Mouse (Mus musculus) limb, embryonic 11.5 days (tissue): ENCODE measurements around the gene Olfr808. TPM values are rescaled to one million over a fixed set of nuclear protein-coding genes. Genes with fewer than 3 reads are reported as not detected.

ENCODE experiments used
- ATAC-seq: fragments of 200-750 bp; cut with Nextera tagmentation; 2 replicates; pipeline ENCODE4 v1.8.0; 2017; ENCODE audit warnings: low read depth; ENCODE audit not compliant: insufficient number of reproducible peaks, low FRiP score, low TSS enrichment
- DNase-seq: peaks from one replicate; pipeline ENCODE4 v3.0.0-alpha.2; 2015; ENCODE audit warnings: low spot score
- H3K27ac ChIP-seq: fragments of 300-500 bp; sonication (generic); replicated peaks from 2 replicates; pipeline ENCODE4 v1.5.1; 2014; ENCODE audit warnings: low read depth, mild to moderate bottlenecking, low read length
- H3K27me3 ChIP-seq: fragments of 300-500 bp; sonication (generic); 2 replicates; pipeline ENCODE4 v1.6.1; 2014; ENCODE audit warnings: mild to moderate bottlenecking, low read length, mixed read lengths; ENCODE audit not compliant: control insufficient read depth, insufficient read depth
- H3K36me3 ChIP-seq: fragments of 300-500 bp; sonication (generic); 2 replicates; pipeline ENCODE4 v1.6.1; 2014; ENCODE audit warnings: mild to moderate bottlenecking, low read length, moderate library complexity, mixed read lengths; ENCODE audit not compliant: control insufficient read depth, insufficient read depth
- H3K4me1 ChIP-seq: fragments of 300-500 bp; sonication (generic); 2 replicates; pipeline ENCODE4 v1.6.1; 2014; ENCODE audit warnings: low read length, mixed read lengths; ENCODE audit not compliant: control insufficient read depth, insufficient read depth
- H3K4me2 ChIP-seq: fragments of 300-500 bp; sonication (generic); 2 replicates; pipeline ENCODE4 v1.6.1; 2014; ENCODE audit warnings: low read depth, mild to moderate bottlenecking, moderate library complexity; ENCODE audit not compliant: severe bottlenecking
- H3K4me3 ChIP-seq: fragments of 300-500 bp; sonication (generic); 2 replicates; pipeline ENCODE4 v1.5.1; 2014; ENCODE audit warnings: low read depth, low read length
- H3K9ac ChIP-seq: fragments of 300-500 bp; sonication (generic); 2 replicates; pipeline ENCODE4 v1.6.1; 2014; ENCODE audit warnings: mild to moderate bottlenecking, low read length
- H3K9me3 ChIP-seq: fragments of 300-500 bp; sonication (generic); 2 replicates; pipeline ENCODE4 v1.6.1; 2016; ENCODE audit warnings: low read length; ENCODE audit not compliant: control insufficient read depth
- WGBS: fragments of 180-500 bp; shearing (Covaris S2); extraction: QIAGEN DNeasy Blood & Tissue Kit; methylation state at CpG from one replicate; pipeline ENCODE4 v1.1.7; 2014; 5-methylcytosine and 5-hydroxymethylcytosine counted together
- polyA plus RNA-seq: library from polyadenylated mRNA; unstranded; fragments of >200 nt; fragmentation: Nextera tagmentation; extraction: Ambion mirVana; gene quantifications from 2 replicates; pipeline ENCODE4 v1.2.1, GENCODE M21; 2014

Olfr808 gene
- not detected in 2 replicates for polyA plus RNA-seq

- Histone ChIP-seq H3K27ac (no peak within 1 kb of the TSS), H3K9ac (no peak within 1 kb of the TSS), H3K27me3 (no peaks in the 10 kb centered on the region), H3K4me1 (no peaks in the 10 kb centered on the region), H3K4me3 (no peak within 1 kb of the TSS), H3K4me2 (no peak within 1 kb of the TSS), H3K9me3 (no peaks in the 10 kb centered on the region), H3K36me3 (no peaks in the 10 kb centered on the region)
- WGBS = 91% methylated on average over 1 of the region's 1 CpGs
- no peak for DNase-seq
- no peak for ATAC-seq
These were observed at the start of gene Olfr808 for GRCm38 (mm10) chr10:129765182-129765581. Olfr808 (plus strand) TSS chr10:129765482.

- no peak for ATAC-seq
- H3K4me2 ChIP-seq = no peak within 1 kb of the TSS
These were observed 36.0 kb upstream of the Olfr808 start, which contains the start of gene Olfr805 for GRCm38 (mm10) chr10:129729275-129729674. Olfr805 (minus strand) TSS chr10:129729375.

GRCm38 (mm10) chr10:129741821-129742220 is 23.5 kb upstream of the Olfr808 start, which contains the start of gene Olfr806:
Olfr806 (minus strand) TSS chr10:129741921.
- Histone ChIP-seq H3K9me3 (no peaks in the 10 kb centered on the region), H3K36me3 (no peaks in the 10 kb centered on the region)

More at GRCm38 (mm10) chr10:129729275-129729674, 36.0 kb upstream of the Olfr808 start, which contains the start of gene Olfr805:
- Histone ChIP-seq H3K9me3 (no peaks in the 10 kb centered on the region), H3K4me1 (no peaks in the 10 kb centered on the region), H3K27ac (no peak within 1 kb of the TSS), H3K4me3 (no peak within 1 kb of the TSS), H3K36me3 (no peaks in the 10 kb centered on the region), H3K9ac (no peak within 1 kb of the TSS), H3K27me3 (no peaks in the 10 kb centered on the region)
- no peak for DNase-seq
- WGBS = 99% methylated on average over 2 of the region's 2 CpGs

GRCm38 (mm10) chr10:129757693-129758092 is 7.6 kb upstream of the Olfr808 start, which contains the start of gene Olfr807:
Olfr807 (minus strand) TSS chr10:129757793.
- Histone ChIP-seq H3K27me3 (no peaks in the 10 kb centered on the region), H3K9ac (no peak within 1 kb of the TSS), H3K4me2 (no peak within 1 kb of the TSS), H3K9me3 (no peaks in the 10 kb centered on the region), H3K4me3 (no peak within 1 kb of the TSS), H3K36me3 (no peaks in the 10 kb centered on the region), H3K4me1 (no peaks in the 10 kb centered on the region), H3K27ac (no peak within 1 kb of the TSS)
- no peak for DNase-seq
- no peak for ATAC-seq
- WGBS = 94% methylated on average over 1 of the region's 1 CpGs

More at GRCm38 (mm10) chr10:129741821-129742220, 23.5 kb upstream of the Olfr808 start, which contains the start of gene Olfr806:
- DNase-seq (no peak), ATAC-seq (no peak)
- no peak within 1 kb of the TSS for H3K27ac ChIP-seq
- no peak within 1 kb of the TSS for H3K4me2 ChIP-seq
- H3K4me3 ChIP-seq = no peak within 1 kb of the TSS
- no peaks in the 10 kb centered on the region for H3K27me3 ChIP-seq
- no peaks in the 10 kb centered on the region for H3K4me1 ChIP-seq
- H3K9ac ChIP-seq = no peak within 1 kb of the TSS

- Histone ChIP-seq H3K36me3 (no peaks in the 10 kb centered on the region), H3K27me3 (no peaks in the 10 kb centered on the region), H3K4me3 (no peak within 1 kb of the TSS), H3K4me1 (no peaks in the 10 kb centered on the region), H3K9me3 (no peaks in the 10 kb centered on the region), H3K4me2 (no peak within 1 kb of the TSS), H3K9ac (no peak within 1 kb of the TSS), H3K27ac (no peak within 1 kb of the TSS)
- DNase-seq (no peak), ATAC-seq (no peak)
These were observed 9.1 kb downstream of the Olfr808 start, which contains the start of gene Olfr809 for GRCm38 (mm10) chr10:129774338-129774737. Olfr809 (plus strand) TSS chr10:129774638.

GRCm38 (mm10) chr10:129778123-129778522 is 12.8 kb downstream of the Olfr808 start:
- H3K4me2 ChIP-seq = no peak overlapping the region
- no peaks in the 10 kb centered on the region for H3K36me3 ChIP-seq
- H3K27ac ChIP-seq = no peak overlapping the region
- H3K27me3 ChIP-seq = no peaks in the 10 kb centered on the region
- H3K4me1 ChIP-seq = no peaks in the 10 kb centered on the region
- H3K9me3 ChIP-seq = no peaks in the 10 kb centered on the region
- no peak overlapping the region for H3K9ac ChIP-seq
- ATAC-seq = no peak
- H3K4me3 ChIP-seq = no peak overlapping the region
- DNase-seq = no peak

- Histone ChIP-seq H3K9me3 (no peaks in the 10 kb centered on the region), H3K9ac (no peak within 1 kb of the TSS), H3K4me3 (no peak within 1 kb of the TSS), H3K27ac (no peak within 1 kb of the TSS), H3K4me1 (no peaks in the 10 kb centered on the region), H3K27me3 (no peaks in the 10 kb centered on the region), H3K36me3 (no peaks in the 10 kb centered on the region), H3K4me2 (no peak within 1 kb of the TSS)
- ATAC-seq (no peak), DNase-seq (no peak)
These were observed 29.5 kb downstream of the Olfr808 start, which contains the start of gene Olfr810 for GRCm38 (mm10) chr10:129794817-129795216. Olfr810 (minus strand) TSS chr10:129794917.

- H3K36me3 ChIP-seq = no peaks in the 10 kb centered on the region
- 84% methylated on average over 4 of the region's 4 CpGs for WGBS
These were observed 39.0 kb downstream of the Olfr808 start, which contains the start of gene Olfr811 for GRCm38 (mm10) chr10:129804296-129804695. Olfr811 (minus strand) TSS chr10:129804396.

More at GRCm38 (mm10) chr10:129804296-129804695, 39.0 kb downstream of the Olfr808 start, which contains the start of gene Olfr811:
- Histone ChIP-seq H3K9me3 (no peaks in the 10 kb centered on the region), H3K27ac (no peak within 1 kb of the TSS), H3K4me1 (no peaks in the 10 kb centered on the region), H3K4me2 (no peak within 1 kb of the TSS), H3K4me3 (no peak within 1 kb of the TSS), H3K27me3 (no peaks in the 10 kb centered on the region), H3K9ac (no peak within 1 kb of the TSS)
- DNase-seq = no peak
- ATAC-seq = no peak
